Mouse (Mus musculus) CD4-positive, CD25-positive, alpha-beta regulatory T cell, adult 4 months (primary cell): ENCODE results near the gene Serpinh1. TPM values are rescaled to one million over a fixed set of nuclear protein-coding genes. Genes with fewer than 3 reads are reported as not detected.
"Not testable (repeated sequence)": the region's sequence is repeated elsewhere in the genome, so short reads cannot be mapped to it uniquely, and the experiment has no call there.

Experiments used
- ATAC-seq: one replicate; pipeline ENCODE4 v1.8.0; 2017
- polyA plus RNA-seq, 2 experiments: library from polyadenylated mRNA; unstranded; fragments of 100-300 nt; shearing (Covaris generic); gene quantifications; one replicate each; pipeline ENCODE4 v1.2.1; 2017

Gene Serpinh1
- polyA plus RNA-seq, result under 1 TPM in 1 of 2 experiments, not detected in 1; 0.15 TPM

GRCm38 (mm10) chr7:99352526-99353400, at the start of gene Serpinh1:
Serpinh1 (minus strand) TSS chr7:99353239.
- ATAC-seq, result no peak

GRCm38 (mm10) chr7:99402477-99402876, 49.4 kb upstream of the Serpinh1 start:
- ATAC-seq, result no peak

- ATAC-seq, result peak; percentile 61
Measured at GRCm38 (mm10) chr7:99401373-99401772, 48.3 kb upstream of the Serpinh1 start.

DNA sequence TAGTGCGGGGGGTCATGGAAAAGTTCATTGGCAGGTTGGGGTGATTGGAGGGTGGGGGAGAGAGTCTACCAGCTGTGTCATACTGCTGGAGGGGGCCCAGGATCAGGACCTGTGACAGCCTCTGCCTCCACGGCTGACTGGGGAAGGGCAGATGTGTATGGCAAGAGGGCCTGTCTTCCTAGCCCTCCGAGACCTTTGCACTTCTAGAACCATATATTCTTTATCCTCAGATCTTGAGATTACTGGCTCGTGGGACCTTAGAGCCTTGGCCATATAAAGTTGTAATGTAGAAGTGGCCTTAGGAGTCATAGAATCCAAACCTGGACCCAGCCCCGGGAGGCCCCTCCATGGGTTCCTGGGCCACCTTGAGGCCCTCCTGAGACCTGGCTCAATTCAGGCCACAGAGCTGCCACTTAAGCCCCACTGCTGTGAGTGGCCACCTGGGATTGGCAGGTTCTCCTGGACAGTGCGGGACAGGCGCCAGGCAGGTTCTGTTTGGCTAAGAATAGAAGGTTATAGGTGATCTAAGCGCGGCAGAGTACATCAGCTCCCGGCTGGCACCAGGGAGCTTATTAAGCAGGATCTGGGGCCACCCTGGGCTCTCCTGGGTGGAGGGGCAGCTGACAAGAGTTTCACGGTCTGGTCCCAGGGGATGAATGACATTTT, 44.1 kb upstream of the Serpinh1 start:
- ATAC-seq, result no peak

DNA sequence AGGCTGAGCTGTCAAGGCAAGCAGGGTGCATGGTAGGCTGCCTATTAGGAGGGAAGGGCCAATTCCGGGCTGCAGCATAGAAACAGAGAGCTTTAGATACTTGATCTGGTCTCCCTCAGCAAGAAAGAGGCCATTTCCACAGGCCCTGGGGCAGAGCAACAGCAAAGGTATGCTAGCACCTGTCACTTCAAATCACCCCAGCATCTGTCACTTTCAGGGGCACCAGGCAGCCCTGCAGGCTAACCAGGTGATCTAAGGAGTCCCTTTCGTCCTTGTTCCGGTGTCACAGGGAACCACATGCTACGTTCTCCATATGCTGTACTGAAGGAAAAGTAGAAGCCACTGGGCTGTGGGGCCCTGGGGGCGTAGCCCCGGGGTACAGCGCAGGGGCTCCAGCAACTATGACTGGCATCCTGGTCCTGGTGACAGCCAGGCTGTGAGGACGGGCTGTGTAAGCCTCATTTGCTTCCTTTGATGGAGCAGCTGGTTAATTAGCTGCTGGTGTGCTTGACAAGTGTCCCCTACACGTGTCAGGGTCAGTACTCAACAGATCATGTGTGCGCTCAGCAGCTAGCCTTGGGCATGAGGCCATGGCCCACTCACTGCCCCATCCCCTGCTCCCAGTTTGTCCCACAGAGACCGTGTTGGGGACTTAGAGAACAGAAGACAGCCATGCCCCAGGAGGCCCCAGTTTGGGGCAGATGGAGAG, 43.0 kb upstream of the Serpinh1 start:
- ATAC-seq, result no peak

GRCm38 (mm10) chr7:99395385-99395784, 42.3 kb upstream of the Serpinh1 start:
- no peak for ATAC-seq

GRCm38 (mm10) chr7:99393711-99394325, 40.8 kb upstream of the Serpinh1 start:
- ATAC-seq, result peak; percentile 60

GRCm38 (mm10) chr7:99392696-99393095, 39.7 kb upstream of the Serpinh1 start:
- ATAC-seq, result no peak

DNA sequence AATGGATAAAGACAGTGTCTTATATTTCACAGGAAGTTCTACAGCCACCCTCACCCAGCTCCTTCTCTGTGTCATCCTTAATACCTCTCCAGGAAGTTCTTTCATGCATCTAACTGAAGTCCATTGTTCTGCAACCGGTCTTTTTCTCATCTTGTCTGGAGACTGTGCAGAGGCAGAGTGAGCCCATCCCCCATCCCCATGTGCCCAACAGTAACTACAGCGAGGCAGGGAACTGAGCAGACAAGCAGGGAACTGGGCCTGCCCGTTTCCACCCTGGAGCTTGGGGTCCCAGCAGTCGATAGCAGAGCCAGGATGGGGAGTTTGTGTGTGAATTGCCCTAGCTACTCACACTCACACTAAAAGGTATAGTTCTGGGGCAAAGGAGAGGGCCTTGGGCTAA, 37.5 kb upstream of the Serpinh1 start:
- ATAC-seq, result no peak

GRCm38 (mm10) chr7:99387356-99387755, 34.3 kb upstream of the Serpinh1 start:
- no peak for ATAC-seq

DNA sequence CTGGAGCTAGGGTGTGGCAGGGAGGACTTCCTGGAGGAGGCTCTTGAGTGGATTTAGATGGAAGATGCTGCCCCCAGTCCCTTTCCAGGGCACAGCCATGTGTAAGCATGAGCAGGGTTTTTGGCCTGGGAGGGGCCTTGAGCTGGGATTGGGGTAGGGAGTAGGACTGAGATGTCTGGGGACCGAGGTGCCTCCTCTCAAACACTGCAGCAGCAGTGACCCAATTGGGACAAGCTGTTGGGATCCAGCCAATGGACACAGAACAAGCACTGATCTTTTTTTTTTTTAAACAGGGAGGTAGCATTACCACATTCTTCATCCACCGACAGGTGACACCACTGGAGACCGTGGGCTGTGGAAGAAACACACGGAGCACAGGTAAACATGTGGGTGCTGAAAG, 33.8 kb upstream of the Serpinh1 start:
- no peak for ATAC-seq

GRCm38 (mm10) chr7:99386030-99386429, 33.0 kb upstream of the Serpinh1 start:
- no peak for ATAC-seq

DNA sequence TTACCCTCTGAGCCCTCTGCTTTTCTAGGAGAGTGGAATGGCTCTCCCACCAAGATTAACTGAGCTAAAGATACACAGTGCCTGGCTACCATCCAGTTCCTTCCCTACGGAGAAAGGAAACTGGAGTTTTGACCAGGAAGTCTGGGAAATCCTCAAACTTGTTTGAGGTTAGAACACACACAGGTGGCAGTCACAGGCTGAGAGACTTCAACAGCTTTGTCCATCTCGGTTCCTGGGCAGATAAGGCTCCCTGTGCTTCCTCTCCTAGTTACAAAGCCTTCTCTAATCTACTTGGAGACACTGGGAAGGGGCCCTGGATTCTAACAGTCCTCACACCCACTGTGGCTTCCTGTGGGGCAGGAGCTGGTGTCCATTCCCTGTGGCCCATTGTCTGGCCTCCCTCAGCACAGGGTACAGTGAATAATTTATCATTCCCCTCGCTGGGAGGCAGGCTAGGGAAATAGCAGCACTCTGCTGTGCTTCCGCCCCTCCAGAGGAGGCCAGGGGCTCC, 31.1 kb upstream of the Serpinh1 start:
- no peak for ATAC-seq

DNA sequence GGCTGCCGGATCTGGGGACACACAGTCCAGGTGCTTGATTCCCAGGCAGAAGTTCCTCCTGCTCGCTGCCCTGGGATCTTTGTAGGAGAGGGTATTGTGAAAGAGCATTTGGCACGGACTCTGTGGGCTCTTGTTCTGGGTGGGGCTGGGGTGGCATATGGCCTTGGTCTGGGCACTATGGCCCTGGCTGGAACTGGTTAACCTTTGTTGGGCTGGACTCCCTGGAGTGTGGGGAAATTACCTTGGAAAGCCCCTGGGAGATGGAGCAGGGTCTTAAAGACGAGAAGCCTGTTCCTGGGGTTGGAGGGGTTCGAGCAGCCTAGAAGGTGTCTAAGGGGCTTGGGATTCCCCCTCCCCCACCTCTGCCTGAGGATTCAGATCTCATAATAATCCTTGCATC, 30.2 kb upstream of the Serpinh1 start:
- ATAC-seq, result no peak

- no peak for ATAC-seq
Measured at GRCm38 (mm10) chr7:99382088-99383000, 29.3 kb upstream of the Serpinh1 start.

DNA sequence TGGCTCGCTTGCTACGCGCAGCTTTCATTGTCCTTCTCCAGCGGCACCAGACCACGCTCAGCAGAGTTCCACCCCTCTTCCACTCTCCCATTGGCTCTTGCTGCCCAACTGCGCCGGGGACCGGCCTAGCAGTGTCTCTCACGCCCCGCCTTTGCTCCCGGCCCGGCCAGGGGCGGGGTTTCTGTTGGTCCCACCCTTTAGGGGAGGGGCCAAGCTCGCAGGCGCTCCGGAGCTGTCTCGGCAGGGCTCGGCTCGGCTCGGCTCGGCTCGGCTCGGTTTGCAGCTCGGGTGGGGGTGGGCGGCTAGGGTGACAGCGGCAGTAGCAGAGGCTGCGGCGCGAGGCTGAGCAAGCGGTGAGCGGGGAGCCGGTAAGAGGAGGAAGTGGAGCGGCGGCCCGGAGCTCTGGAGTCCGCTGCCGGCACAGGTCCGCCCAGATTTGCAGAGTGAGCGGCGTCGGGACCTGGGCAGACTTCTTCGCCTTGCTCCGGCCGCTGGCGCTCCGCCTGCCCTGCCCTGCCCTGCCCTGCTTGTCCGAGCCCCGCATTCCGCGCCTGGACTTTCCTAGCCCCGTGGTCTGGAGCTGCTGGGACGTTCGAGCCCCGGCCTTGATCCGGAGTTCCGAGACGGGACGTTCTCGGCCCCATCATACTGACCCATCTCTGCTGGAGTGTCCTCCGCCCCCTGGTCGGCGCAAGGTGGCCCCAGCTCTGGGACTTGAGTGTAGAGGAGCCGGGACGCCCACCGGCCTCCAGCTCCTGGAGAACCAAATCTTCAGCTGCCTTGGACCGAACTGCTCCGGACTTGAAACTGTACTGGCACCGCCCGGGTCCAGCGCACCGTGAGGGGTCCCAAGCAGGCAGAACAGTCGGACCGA, 28.4 kb upstream of the Serpinh1 start, which contains the start of gene Gdpd5:
Gene Gdpd5, plus strand, starts transcription at position 201 of the 874 bp plus-strand sequence.
- ATAC-seq, result peak; percentile 93

DNA sequence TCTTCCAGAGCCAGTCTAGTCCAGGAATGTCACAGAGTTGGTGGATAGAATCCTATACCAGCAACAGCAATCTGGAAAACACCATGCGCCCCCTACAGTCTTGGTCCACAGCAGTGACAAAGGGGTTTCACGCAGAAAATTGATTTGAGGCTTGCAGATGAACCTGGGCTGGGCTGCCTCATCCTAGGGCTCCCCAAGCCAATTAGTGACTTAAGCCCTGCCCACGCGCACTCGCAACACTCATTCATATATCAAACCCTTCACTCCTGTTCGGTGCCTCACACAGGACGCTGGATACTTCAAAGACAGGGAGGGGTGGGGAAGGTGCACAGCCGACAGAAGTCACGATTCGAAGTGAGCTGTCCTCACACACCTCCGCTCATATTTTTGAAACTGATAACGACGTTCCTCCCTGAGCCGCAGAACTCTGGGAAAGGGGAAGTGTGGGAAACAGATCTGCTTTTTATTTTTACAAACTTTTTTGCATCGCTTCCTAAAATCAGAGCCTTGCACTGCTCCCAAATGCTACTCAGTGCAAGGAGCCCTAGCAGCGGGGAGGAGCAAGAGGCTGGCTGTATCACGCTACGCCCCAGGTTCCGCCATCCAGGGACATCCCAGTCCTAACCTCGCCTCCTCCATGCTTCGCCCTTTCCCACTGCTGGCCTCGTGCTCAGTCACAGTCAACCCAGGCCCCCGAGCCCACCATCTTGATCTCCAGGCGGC, 27.6 kb upstream of the Serpinh1 start:
- ATAC-seq, result peak; percentile 47

DNA sequence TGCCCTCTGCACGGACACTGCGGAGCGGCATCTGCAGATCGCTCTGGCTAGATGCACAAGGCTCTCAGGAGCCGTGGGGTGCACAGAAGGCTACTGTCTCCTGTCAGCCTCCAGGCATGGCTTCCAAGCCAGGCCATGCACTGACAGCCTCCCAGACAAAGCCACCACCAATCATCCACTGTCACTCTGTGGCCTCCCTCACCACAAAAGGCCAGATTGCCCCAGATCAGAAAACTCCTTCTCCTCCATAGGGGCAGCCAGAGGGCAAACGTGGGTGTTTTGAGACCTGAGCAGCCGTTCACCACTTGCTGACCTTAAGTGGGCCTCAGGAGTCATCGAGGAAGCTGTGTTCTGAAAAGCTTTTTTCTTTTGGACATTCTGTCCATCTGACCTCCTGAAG, 25.8 kb upstream of the Serpinh1 start:
- ATAC-seq, result no peak

DNA sequence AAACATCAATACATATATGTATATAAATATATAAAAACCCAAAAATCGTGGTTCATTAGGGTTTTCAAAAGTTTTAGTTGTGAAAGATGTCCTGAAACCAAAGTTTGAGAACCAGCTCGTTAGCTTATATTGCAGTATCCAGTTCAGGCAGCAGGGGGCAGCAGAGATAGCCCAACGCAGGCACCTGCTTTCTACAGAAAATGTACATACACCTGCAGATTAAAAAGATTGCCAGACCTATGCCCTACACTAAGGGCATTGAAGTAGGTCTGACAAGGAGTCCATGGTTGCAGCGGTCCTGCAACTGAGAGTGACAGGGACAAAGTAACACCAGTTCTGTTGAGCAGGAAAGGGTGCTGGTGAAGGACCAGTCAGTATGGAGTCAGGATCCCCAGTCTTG, 22.4 kb upstream of the Serpinh1 start:
- ATAC-seq, result peak; percentile 60

DNA sequence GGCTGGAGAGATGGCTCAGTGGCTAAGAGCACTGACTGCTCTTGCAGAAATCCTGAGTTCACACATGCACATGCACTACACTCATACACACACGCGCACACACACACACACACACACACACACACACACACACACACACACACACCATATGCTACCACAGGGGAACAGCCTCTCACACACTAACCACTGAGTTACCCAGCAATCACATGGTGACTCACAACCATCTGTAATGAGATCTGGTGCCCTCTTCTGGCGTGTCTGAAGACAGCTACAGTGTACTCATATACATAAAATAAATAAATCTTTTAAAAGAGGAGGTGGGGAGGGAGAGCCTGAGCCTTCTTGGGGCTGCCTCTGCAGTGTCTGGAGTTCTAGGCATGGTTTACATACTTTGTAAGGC, 21.3 kb upstream of the Serpinh1 start:
- not testable (repeated sequence) for ATAC-seq
